Mouse (Mus musculus): ENCODE results near the gene Sri. TPM values are rescaled to one million over a fixed set of nuclear protein-coding genes. Genes with fewer than 3 reads are reported as not detected.

Sri gene
- polyA plus RNA-seq, 1 experiment from 2014 or later: 247 TPM

DNA sequence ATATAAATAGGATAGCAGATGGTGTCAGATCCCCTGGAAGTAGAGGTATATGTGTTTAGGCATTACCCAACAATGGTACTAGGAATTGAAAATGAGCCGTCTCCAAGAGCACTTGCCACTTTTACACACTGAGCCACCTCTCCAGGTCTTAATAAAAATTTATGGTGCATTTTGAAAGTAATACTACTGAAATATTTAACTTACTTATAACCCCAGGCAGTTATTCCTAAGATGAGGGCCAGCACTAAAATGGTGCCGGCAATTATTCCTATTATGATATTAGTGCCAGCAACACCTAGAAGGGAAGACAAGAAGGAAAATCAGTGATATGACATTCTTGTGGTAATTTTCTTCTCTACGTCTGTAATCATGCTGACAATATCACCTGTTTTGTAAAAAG is 65.8 kb downstream of the Sri start:
- H3K9me3 ChIP-seq (replicated peaks): no peaks in the 10 kb centered on the region
- no peak overlapping the region for H3K4me2 ChIP-seq
- WGBS: 88% methylated on average over 3 of the region's 3 CpGs
- no peak overlapping the region for H3K27ac ChIP-seq (ENCODE audit: poor library complexity, severe bottlenecking)
- H3K4me1 ChIP-seq (replicated peaks): no peaks in the 10 kb centered on the region
- no peak overlapping the region for H3K9ac ChIP-seq
- ATAC-seq (ENCODE audit: insufficient number of reproducible peaks, low FRiP score): no peak
- no peaks in the 10 kb centered on the region for H3K27me3 ChIP-seq (replicated peaks)
- H3K4me3 ChIP-seq: no peak overlapping the region
- no peaks in the 10 kb centered on the region for H3K36me3 ChIP-seq

- Histone ChIP-seq H3K4me2 (no peak overlapping the region), H3K27me3 (replicated peaks) (no peaks in the 10 kb centered on the region), H3K4me3 (no peak overlapping the region), H3K9ac (no peak overlapping the region), H3K27ac (ENCODE audit: poor library complexity, severe bottlenecking) (no peak overlapping the region), H3K9me3 (replicated peaks) (no peaks in the 10 kb centered on the region), H3K36me3 (no peaks in the 10 kb centered on the region), H3K4me1 (replicated peaks) (no peaks in the 10 kb centered on the region)
- no peak for ATAC-seq (ENCODE audit: insufficient number of reproducible peaks, low FRiP score)
- 93% methylated on average over 5 of the region's 5 CpGs for WGBS
Observed at GRCm38 (mm10) chr5:8112246-8112645, 66.4 kb downstream of the Sri start.

GRCm38 (mm10) chr5:8116561-8117168 is 70.8 kb downstream of the Sri start:
- Histone ChIP-seq H3K4me1 (replicated peaks) (no peaks in the 10 kb centered on the region), H3K36me3 (no peaks in the 10 kb centered on the region), H3K4me3 (no peak overlapping the region), H3K27me3 (replicated peaks) (no peaks in the 10 kb centered on the region), H3K9me3 (replicated peaks) (no peaks in the 10 kb centered on the region), H3K4me2 (no peak overlapping the region), H3K27ac (ENCODE audit: poor library complexity, severe bottlenecking) (no peak overlapping the region; the same call in 1 of the 2 replicates), H3K9ac (no peak overlapping the region)
- WGBS: 56% methylated on average over 5 of the region's 5 CpGs
- ATAC-seq (ENCODE audit: insufficient number of reproducible peaks, low FRiP score): no peak

Other genes with a start within 250 kb of the Sri start
- 0.11 and 0.17 TPM in 2 replicates for gene Steap4, start 85.6 kb upstream of the Sri start, polyA plus RNA-seq (2016; fragmentation: Nextera tagmentation; extraction: Ambion mirVana)